Mouse (Mus musculus): ENCODE data around the gene Gtf2ird2. TPM values are rescaled to one million over a fixed set of nuclear protein-coding genes. Genes with fewer than 3 reads are reported as not detected.
A peak's percentile ranks its signal among the peaks of the same experiment; 100 is the strongest.

Gene Gtf2ird2
- polyA plus RNA-seq, 1 experiment from 2014 or later: 3.2 TPM

- H3K4me1 ChIP-seq: peaks cover 3% of the 10 kb centered on the region; the same call in 1 of the 2 replicates
- peaks cover 90% of the 10 kb centered on the region for H3K36me3 ChIP-seq
Measured at GRCm38 (mm10) chr5:134166642-134167041, 17.2 kb upstream of the Gtf2ird2 start.

DNA sequence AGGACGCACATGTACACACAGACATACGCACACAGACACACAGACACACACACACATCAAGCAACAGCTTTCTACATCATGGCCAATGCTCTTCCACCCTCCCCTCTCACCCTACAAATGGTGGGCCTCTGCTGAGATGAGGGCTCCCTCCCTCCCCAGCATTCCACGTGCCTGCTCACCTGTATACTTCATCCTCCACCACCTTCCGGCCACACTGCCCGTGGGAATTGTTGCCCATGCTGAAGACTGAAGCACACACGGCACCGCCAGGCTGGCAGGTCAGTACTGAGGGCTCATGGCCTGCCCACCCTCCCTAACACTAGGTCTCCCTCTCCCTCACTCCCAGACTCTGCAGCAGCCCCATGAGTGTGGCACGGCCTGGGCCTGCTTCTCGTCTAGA lies 15.8 kb upstream of the Gtf2ird2 start:
- no peak for ATAC-seq
- no peak overlapping the region for H3K9ac ChIP-seq
- no peaks in the 10 kb centered on the region for H3K9me3 ChIP-seq (replicated peaks)
- H3K36me3 ChIP-seq: peaks cover 88% of the 10 kb centered on the region
- 82% methylated on average over 9 of the region's 9 CpGs for WGBS (ENCODE audit: insufficient replicate concordance)
- H3K27ac ChIP-seq: no peak overlapping the region
- H3K4me3 ChIP-seq: no peak overlapping the region
- H3K4me1 ChIP-seq: peaks cover 6% of the 10 kb centered on the region; the same call in 1 of the 2 replicates
- no peaks in the 10 kb centered on the region for H3K27me3 ChIP-seq (replicated peaks)
- no peak overlapping the region for H3K4me2 ChIP-seq

More at GRCm38 (mm10) chr5:134166642-134167041, 17.2 kb upstream of the Gtf2ird2 start:
- no peak for ATAC-seq
- WGBS (ENCODE audit: insufficient replicate concordance): 74% methylated on average over 7 of the region's 7 CpGs
- H3K4me2 ChIP-seq: no peak overlapping the region
- no peaks in the 10 kb centered on the region for H3K9me3 ChIP-seq (replicated peaks)
- H3K27ac ChIP-seq: no peak overlapping the region
- no peak overlapping the region for H3K9ac ChIP-seq
- no peak overlapping the region for H3K4me3 ChIP-seq
- H3K27me3 ChIP-seq (replicated peaks): no peaks in the 10 kb centered on the region

DNA sequence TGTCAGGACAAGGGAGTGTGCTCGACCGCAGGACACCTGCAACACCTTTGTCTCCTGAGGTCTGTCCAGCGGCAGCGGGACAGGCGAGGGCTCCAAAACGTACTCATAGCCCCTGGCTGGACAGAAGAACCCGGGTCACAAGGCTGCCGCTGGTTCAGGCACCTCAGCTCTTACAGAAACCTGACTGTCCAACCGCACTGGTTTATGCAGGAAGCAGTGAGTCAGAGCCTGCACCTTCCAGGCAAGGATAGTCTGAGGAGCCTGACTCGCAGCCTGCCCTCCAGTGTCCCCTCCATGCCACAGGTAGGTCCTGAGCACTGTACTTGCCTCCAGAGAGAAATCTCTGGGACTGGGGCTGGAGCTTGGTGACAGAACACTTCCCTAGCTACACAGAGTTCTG lies 14.6 kb upstream of the Gtf2ird2 start:
- Histone ChIP-seq H3K27ac (no peak overlapping the region), H3K36me3 (peaks cover 82% of the 10 kb centered on the region), H3K9me3 (replicated peaks) (no peaks in the 10 kb centered on the region)

GRCm38 (mm10) chr5:134170167-134170566 lies 13.7 kb upstream of the Gtf2ird2 start:
- H3K36me3 ChIP-seq: peaks cover 73% of the 10 kb centered on the region
- no peaks in the 10 kb centered on the region for H3K27me3 ChIP-seq (replicated peaks)
- peaks cover 26% of the 10 kb centered on the region for H3K4me1 ChIP-seq
- H3K27ac ChIP-seq: no peak overlapping the region
- H3K9me3 ChIP-seq (replicated peaks): no peaks in the 10 kb centered on the region
- WGBS (ENCODE audit: insufficient replicate concordance): 80% methylated on average over 8 of the region's 8 CpGs
- H3K4me2 ChIP-seq: no peak overlapping the region
- ATAC-seq: no peak
- no peak overlapping the region for H3K9ac ChIP-seq
- no peak overlapping the region for H3K4me3 ChIP-seq

More for the DNA sequence above, 14.6 kb upstream of the Gtf2ird2 start:
- no peak overlapping the region for H3K4me3 ChIP-seq
- H3K27me3 ChIP-seq (replicated peaks): no peaks in the 10 kb centered on the region
- 83% methylated on average over 10 of the region's 10 CpGs for WGBS (ENCODE audit: insufficient replicate concordance)
- H3K4me2 ChIP-seq: no peak overlapping the region
- no peak for ATAC-seq
- peaks cover 16% of the 10 kb centered on the region for H3K4me1 ChIP-seq
- no peak overlapping the region for H3K9ac ChIP-seq

GRCm38 (mm10) chr5:134173206-134173605 lies 10.6 kb upstream of the Gtf2ird2 start:
- Histone ChIP-seq H3K9ac (no peak overlapping the region), H3K9me3 (replicated peaks) (no peaks in the 10 kb centered on the region), H3K27me3 (replicated peaks) (no peaks in the 10 kb centered on the region), H3K36me3 (peaks cover 47% of the 10 kb centered on the region), H3K27ac (no peak overlapping the region), H3K4me3 (no peak overlapping the region), H3K4me2 (no peak overlapping the region), H3K4me1 (peaks cover 46% of the 10 kb centered on the region)
- 30% methylated on average over 4 of the region's 4 CpGs for WGBS (ENCODE audit: insufficient replicate concordance)
- ATAC-seq: no peak

DNA sequence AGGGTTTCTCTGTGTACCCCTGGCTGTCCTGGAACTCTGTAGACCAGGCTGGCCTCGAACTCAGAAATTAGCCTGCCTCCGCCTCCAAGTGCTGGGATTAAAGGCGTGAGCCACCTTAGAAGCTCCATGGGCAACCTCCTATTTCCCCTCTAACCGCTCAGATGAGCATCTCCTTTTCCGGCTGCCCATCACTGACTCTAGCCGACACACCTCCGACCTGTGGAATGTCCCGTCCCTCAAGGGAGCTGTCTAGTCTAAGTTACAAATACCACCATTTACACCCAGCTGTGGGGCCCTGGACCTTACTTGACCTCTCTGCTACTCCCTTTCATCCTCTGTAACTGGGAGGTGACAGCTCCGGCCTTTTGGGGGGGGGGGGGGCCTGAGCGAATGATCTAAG lies 8.1 kb upstream of the Gtf2ird2 start:
- Histone ChIP-seq H3K4me1 (peaks cover 60% of the 10 kb centered on the region), H3K27ac (peak overlapping the region; percentile 82), H3K9me3 (replicated peaks) (no peaks in the 10 kb centered on the region), H3K27me3 (replicated peaks) (no peaks in the 10 kb centered on the region), H3K9ac (peak overlapping the region; percentile 82), H3K36me3 (peaks cover 26% of the 10 kb centered on the region), H3K4me3 (peak overlapping the region; percentile 93), H3K4me2 (peak overlapping the region; percentile 88)
- 0 out of 2 replicates have a peak, but pooled peaks have one; percentile 9 for ATAC-seq
- 5% methylated on average over 10 of the region's 10 CpGs for WGBS (ENCODE audit: insufficient replicate concordance)

- Histone ChIP-seq H3K36me3 (peaks cover 19% of the 10 kb centered on the region), H3K27me3 (replicated peaks) (no peaks in the 10 kb centered on the region), H3K9me3 (replicated peaks) (no peaks in the 10 kb centered on the region), H3K4me2 (peak within 1 kb of the TSS; percentile 88), H3K4me1 (peaks cover 60% of the 10 kb centered on the region), H3K27ac (peak within 1 kb of the TSS; percentile 82), H3K9ac (peak within 1 kb of the TSS; percentile 82), H3K4me3 (peak within 1 kb of the TSS; percentile 93)
- ATAC-seq: peak; percentile 83
- under 1% methylated on average over 64 of the region's 72 CpGs for WGBS (ENCODE audit: insufficient replicate concordance)
Measured at GRCm38 (mm10) chr5:134176169-134176881, 7.5 kb upstream of the Gtf2ird2 start, which contains the start of gene Rcc1l. Gene Rcc1l, minus strand, starts transcription at chr5:134176774.

GRCm38 (mm10) chr5:134178536-134178935 lies 5.3 kb upstream of the Gtf2ird2 start:
- Histone ChIP-seq H3K27ac (no peak overlapping the region), H3K36me3 (peaks cover 4% of the 10 kb centered on the region), H3K27me3 (replicated peaks) (no peaks in the 10 kb centered on the region), H3K9me3 (replicated peaks) (no peaks in the 10 kb centered on the region), H3K4me2 (no peak overlapping the region), H3K4me1 (peaks cover 70% of the 10 kb centered on the region), H3K4me3 (no peak overlapping the region), H3K9ac (no peak overlapping the region)
- 57% methylated on average over 7 of the region's 7 CpGs for WGBS (ENCODE audit: insufficient replicate concordance)
- no peak for ATAC-seq

DNA sequence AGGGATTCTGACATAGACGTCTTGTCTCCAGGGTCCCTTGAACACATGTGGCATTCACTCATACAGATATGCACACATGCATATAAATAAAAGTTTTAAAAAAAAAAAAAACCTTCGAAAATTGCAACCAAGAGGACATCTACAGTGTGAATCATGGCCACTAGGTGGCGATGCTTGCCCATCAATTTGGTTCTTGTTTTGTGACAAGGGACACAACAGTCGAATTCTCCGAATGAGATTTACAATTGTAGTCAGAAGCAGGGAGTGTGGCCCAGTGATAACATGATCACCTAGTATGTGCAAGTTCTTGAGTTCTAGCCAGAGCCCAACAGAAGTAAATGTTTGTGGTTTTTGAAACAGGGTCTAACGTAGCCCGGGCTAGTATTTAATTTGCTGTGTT lies 3.9 kb upstream of the Gtf2ird2 start:
- H3K27ac ChIP-seq: no peak overlapping the region
- H3K27me3 ChIP-seq (replicated peaks): no peaks in the 10 kb centered on the region
- H3K4me1 ChIP-seq: peaks cover 65% of the 10 kb centered on the region
- H3K4me3 ChIP-seq: no peak overlapping the region
- no peak for ATAC-seq
- WGBS (ENCODE audit: insufficient replicate concordance): 17% methylated on average over 7 of the region's 7 CpGs
- H3K36me3 ChIP-seq: no peaks in the 10 kb centered on the region
- H3K9ac ChIP-seq: no peak overlapping the region
- H3K4me2 ChIP-seq: no peak overlapping the region
- H3K9me3 ChIP-seq (replicated peaks): no peaks in the 10 kb centered on the region

DNA sequence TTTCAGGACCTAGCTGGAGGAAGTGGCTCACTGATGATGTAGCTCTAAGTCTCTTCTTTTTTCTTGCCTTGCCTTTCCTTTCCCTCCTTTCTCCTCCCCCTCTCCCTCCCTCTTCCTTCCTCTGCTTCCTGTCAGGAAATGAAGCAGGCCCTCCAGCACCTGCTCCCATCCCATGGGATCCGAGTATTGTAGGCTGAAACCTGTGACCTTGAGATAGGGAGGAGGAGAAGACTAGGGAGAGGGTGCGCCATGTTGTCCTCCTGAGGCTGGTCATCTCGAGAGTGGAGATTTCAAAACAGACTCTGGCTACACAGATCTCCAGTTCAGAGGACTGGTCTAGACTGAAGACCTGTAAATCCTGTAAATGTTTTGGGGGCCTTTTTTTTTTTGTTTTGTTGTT lies 1.6 kb upstream of the Gtf2ird2 start:
- H3K27ac ChIP-seq: peak overlapping the region; percentile 49; the same call in 1 of the 2 replicates
- no peaks in the 10 kb centered on the region for H3K9me3 ChIP-seq (replicated peaks)
- H3K4me2 ChIP-seq: 0 out of 2 replicates have a peak overlapping the region, but pooled peaks have one; percentile 18
- no peaks in the 10 kb centered on the region for H3K27me3 ChIP-seq (replicated peaks)
- no peak overlapping the region for H3K9ac ChIP-seq
- WGBS (ENCODE audit: insufficient replicate concordance): 58% methylated on average over 3 of the region's 3 CpGs
- no peak for ATAC-seq
- no peak overlapping the region for H3K4me3 ChIP-seq
- H3K4me1 ChIP-seq: peaks cover 50% of the 10 kb centered on the region
- H3K36me3 ChIP-seq: no peaks in the 10 kb centered on the region

GRCm38 (mm10) chr5:134182735-134183134 lies 1.1 kb upstream of the Gtf2ird2 start:
- no peaks in the 10 kb centered on the region for H3K27me3 ChIP-seq (replicated peaks)
- peak overlapping the region; percentile 90 for H3K27ac ChIP-seq
- H3K4me1 ChIP-seq: peaks cover 47% of the 10 kb centered on the region
- H3K4me2 ChIP-seq: peak overlapping the region; percentile 88
- no peak for ATAC-seq
- H3K4me3 ChIP-seq: peak overlapping the region; percentile 87
- H3K9ac ChIP-seq: peak overlapping the region; percentile 91
- no peaks in the 10 kb centered on the region for H3K9me3 ChIP-seq (replicated peaks)
- WGBS (ENCODE audit: insufficient replicate concordance): 65% methylated on average over 4 of the region's 4 CpGs
- no peaks in the 10 kb centered on the region for H3K36me3 ChIP-seq

GRCm38 (mm10) chr5:134183162-134183561 lies 657 bp upstream of the Gtf2ird2 start:
- peaks cover 49% of the 10 kb centered on the region for H3K4me1 ChIP-seq
- peak overlapping the region; percentile 90 for H3K27ac ChIP-seq
- 22% methylated on average over 7 of the region's 7 CpGs for WGBS (ENCODE audit: insufficient replicate concordance)
- peak overlapping the region; percentile 88 for H3K4me2 ChIP-seq
- no peaks in the 10 kb centered on the region for H3K27me3 ChIP-seq (replicated peaks)
- peak overlapping the region; percentile 87 for H3K4me3 ChIP-seq
- no peaks in the 10 kb centered on the region for H3K9me3 ChIP-seq (replicated peaks)
- no peaks in the 10 kb centered on the region for H3K36me3 ChIP-seq
- no peak for ATAC-seq
- peak overlapping the region; percentile 91 for H3K9ac ChIP-seq

Data from liver, embryonic 12.5 days (tissue).